In genomic region chr1:74024452-74025190, GRCm38 (mm10) we compare ENCODE assay signal across 11 mouse cellular contexts.
DNase-seq lines count a peak whose midpoint lies in the region; ATAC-seq and TF ChIP-seq lines count a peak whose summit lies in the region.
"Had no signal": no experiment of that assay in that cellular context is flagged by ENCODE, and none has a peak within 500 bp of the region (broad histone marks: within the 10 kb centered on the region; RNA-seq: fewer than 3 reads in every experiment).

No protein-coding gene starts in this region.

- TF ChIP-seq CTCF in stomach, postnatal 0 days (IDR thresholded peaks at IDR 0.05; ENCODE audit: low read depth): peak; percentile 38; the same call in 1 of the 2 replicates

- peaks cover 44% of the 10 kb centered on the region for H3K4me1 ChIP-seq in megakaryocyte, embryonic 14.5 days
- peaks cover 66% of the 10 kb centered on the region for H3K4me1 ChIP-seq in limb, embryonic 13.5 days
- H3K4me1 ChIP-seq in stomach, postnatal 0 days (replicated peaks; ENCODE audit: control insufficient read depth, insufficient read depth): peaks cover 25% of the 10 kb centered on the region; the same call in 1 of the 2 replicates

- DNase-seq in adrenal gland, postnatal 14 days: peak; percentile 62
- no peak for DNase-seq in adrenal gland, postnatal 4 days (ENCODE audit: low spot score in 2 of 2)
- DNase-seq in stomach, postnatal 0 days (ENCODE audit: low spot score): no peak
- no peak for DNase-seq in spleen, postnatal 4 days (ENCODE audit: low spot score in 2 of 2)
- no peak for DNase-seq in ovary, postnatal 14 days (ENCODE audit: low spot score)
- DNase-seq: cerebellum, postnatal 10 days; gastrocnemius, postnatal 14 days had no signal

- H3K4me2 ChIP-seq in limb, embryonic 13.5 days (replicated peaks): no peak overlapping the region
- no peak overlapping the region for H3K4me2 ChIP-seq in stomach, postnatal 0 days (replicated peaks; ENCODE audit: low read depth)
- H3K4me2 ChIP-seq: midbrain, embryonic 15.5 days had no signal

- TF ChIP-seq EP300 in stomach, postnatal 0 days (optimal IDR thresholded peaks at IDR 0.05): no peak

- H3K27me3 ChIP-seq in megakaryocyte, embryonic 14.5 days (replicated peaks): peaks cover 88% of the 10 kb centered on the region
- no peaks in the 10 kb centered on the region for H3K27me3 ChIP-seq in limb, embryonic 13.5 days
- no peaks in the 10 kb centered on the region for H3K27me3 ChIP-seq in stomach, postnatal 0 days (ENCODE audit: control insufficient read depth, insufficient read depth, low read length)
- H3K27me3 ChIP-seq: midbrain, embryonic 15.5 days had no signal

- H3K36me3 ChIP-seq in megakaryocyte, embryonic 14.5 days (replicated peaks; ENCODE audit: low read length): no peaks in the 10 kb centered on the region
- no peaks in the 10 kb centered on the region for H3K36me3 ChIP-seq in limb, embryonic 13.5 days
- no peaks in the 10 kb centered on the region for H3K36me3 ChIP-seq in stomach, postnatal 0 days (ENCODE audit: control insufficient read depth, insufficient read depth, low read length)
- H3K36me3 ChIP-seq: midbrain, embryonic 15.5 days had no signal

- no peaks in the 10 kb centered on the region for H3K9me3 ChIP-seq in megakaryocyte, embryonic 14.5 days
- no peaks in the 10 kb centered on the region for H3K9me3 ChIP-seq in limb, embryonic 13.5 days
- no peaks in the 10 kb centered on the region for H3K9me3 ChIP-seq in stomach, postnatal 0 days (ENCODE audit: control insufficient read depth, low read length)
- H3K9me3 ChIP-seq: midbrain, embryonic 15.5 days had no signal

- peak overlapping the region; percentile 51 for H3K4me3 ChIP-seq in megakaryocyte, embryonic 14.5 days (replicated peaks)
- H3K4me3 ChIP-seq in limb, embryonic 13.5 days: no peak overlapping the region
- no peak overlapping the region for H3K4me3 ChIP-seq in stomach, postnatal 0 days (ENCODE audit: low read depth, low read length)
- H3K4me3 ChIP-seq: midbrain, embryonic 15.5 days had no signal

- no peak overlapping the region for H3K9ac ChIP-seq in limb, embryonic 13.5 days
- no peak overlapping the region; the same call in 1 of the 2 replicates for H3K9ac ChIP-seq in stomach, postnatal 0 days (ENCODE audit: low read length)
- H3K9ac ChIP-seq: midbrain, embryonic 15.5 days had no signal

- WGBS in limb, embryonic 13.5 days: 44% methylated on average over 10 of the region's 10 CpGs
- 52% methylated on average over 10 of the region's 10 CpGs for WGBS in stomach, postnatal 0 days

- no peak for ATAC-seq in megakaryocyte, adult 5-6 weeks (ENCODE audit: poor library complexity, severe bottlenecking)
- 0 out of 2 replicates have a peak, but pooled peaks have one; percentile 21 for ATAC-seq in limb, embryonic 13.5 days (ENCODE audit: low FRiP score, low read depth)
- ATAC-seq in stomach, postnatal 0 days (ENCODE audit: low FRiP score, low TSS enrichment): no peak
- ATAC-seq: midbrain, embryonic 15.5 days had no signal

- H3K27ac ChIP-seq in limb, embryonic 13.5 days: peak overlapping the region; percentile 53
- peak overlapping the region; percentile 67 for H3K27ac ChIP-seq in stomach, postnatal 0 days (replicated peaks)
- H3K27ac ChIP-seq: midbrain, embryonic 15.5 days had no signal
